In genomic region chr15:79951730-79952503, GRCm38 (mm10) we compare ENCODE assay signal across 8 mouse cellular contexts. TPM values are rescaled to one million over a fixed set of nuclear protein-coding genes. Genes with fewer than 3 reads are reported as not detected.
DNase-seq lines count a peak whose midpoint lies in the region; ATAC-seq lines count a peak whose summit lies in the region.

No protein-coding gene starts in this region.

- H3K9ac ChIP-seq in neural tube, embryonic 13.5 days, result peak overlapping the region; percentile 70; the same call in 1 of the 2 replicates

- no peak overlapping the region for H3K4me2 ChIP-seq in neural tube, embryonic 13.5 days

- DNase-seq in neural tube, embryonic 10.5 days (ENCODE audit: extremely low spot score, low spot score), result no peak
- DNase-seq in heart, adult 18-20 months, result peak; percentile 53 to 73
- DNase-seq in kidney, adult 11 months, result peak; percentile 82
- DNase-seq in lung, postnatal 10 days, result peak; percentile 85
- no peak for DNase-seq in thymus, postnatal 14 days
- no peak for DNase-seq in thymus, postnatal 36 days
- DNase-seq in right cerebral cortex, postnatal 4 days, result no peak

- H3K27me3 ChIP-seq in neural tube, embryonic 13.5 days, result no peaks in the 10 kb centered on the region

- H3K27ac ChIP-seq in neural tube, embryonic 13.5 days (replicated peaks), result peak overlapping the region; percentile 71

- peak; percentile 9; the same call in 1 of the 2 replicates for ATAC-seq in neural tube, embryonic 13.5 days (ENCODE audit: low read depth)

- H3K9me3 ChIP-seq in neural tube, embryonic 13.5 days, result no peaks in the 10 kb centered on the region

- H3K4me1 ChIP-seq in neural tube, embryonic 13.5 days (replicated peaks), result peaks cover 34% of the 10 kb centered on the region

- WGBS in neural tube, embryonic 13.5 days, result 43% methylated on average over 14 of the region's 14 CpGs

- no peaks in the 10 kb centered on the region for H3K36me3 ChIP-seq in neural tube, embryonic 13.5 days

- H3K4me3 ChIP-seq in neural tube, embryonic 13.5 days, result no peak overlapping the region

RNA-seq across cellular contexts. Expression of gene Cbx7, which starts 19.0 kb away (rescaled TPM):
- polyA plus RNA-seq in neural tube, embryonic 13.5 days (2015; fragmentation: Nextera tagmentation; extraction: Ambion mirVana), result 3.0 and 3.3 TPM in 2 replicates
- total RNA-seq in heart, adult 18-20 months (2021), result 10 to 100 TPM; 17.8 to 29.8 TPM

Comparison
In these comparisons a context has a peak if more than half of its experiments do, and no peak if none do; other contexts are left out.
1. DNase-seq: peak in heart, adult 18-20 months (2 of 2), kidney, adult 11 months (single experiment) and lung, postnatal 10 days (single experiment); none in neural tube, embryonic 10.5 days (single experiment), thymus, postnatal 14 days (single experiment), thymus, postnatal 36 days (0 of 2) and right cerebral cortex, postnatal 4 days (single experiment).